Mouse (Mus musculus) midbrain, embryonic 16.5 days (tissue): ENCODE measurements around the gene Tubg2. TPM values are rescaled to one million over a fixed set of nuclear protein-coding genes. Genes with fewer than 3 reads are reported as not detected.

ENCODE experiments used
- ATAC-seq: fragments of 200-750 bp; cut with Nextera tagmentation; 2 replicates; pipeline ENCODE4 v1.8.0; 2017; ENCODE audit warnings: moderate TSS enrichment
- H3K27ac ChIP-seq: fragments of 300-500 bp; sonication (generic); 2 replicates; pipeline ENCODE4 v1.5.1; 2014; ENCODE audit warnings: mild to moderate bottlenecking, low read length, mixed read lengths
- H3K27me3 ChIP-seq: fragments of 300-500 bp; sonication (generic); 2 replicates; pipeline ENCODE4 v1.6.1; 2014; ENCODE audit warnings: low read depth, low read length, mixed read lengths; ENCODE audit not compliant: control insufficient read depth, insufficient read depth
- H3K36me3 ChIP-seq: fragments of 300-500 bp; sonication (generic); 2 replicates; pipeline ENCODE4 v1.6.1; 2014; ENCODE audit warnings: mild to moderate bottlenecking, low read length, moderate library complexity, mixed read lengths; ENCODE audit not compliant: control insufficient read depth, insufficient read depth
- H3K4me1 ChIP-seq: fragments of 300-500 bp; sonication (generic); 2 replicates; pipeline ENCODE4 v1.6.1; 2014; ENCODE audit warnings: mild to moderate bottlenecking, low read length, mixed read lengths; ENCODE audit not compliant: control insufficient read depth, insufficient read depth
- H3K4me2 ChIP-seq: fragments of 300-500 bp; sonication (generic); 2 replicates; pipeline ENCODE4 v1.6.1; 2014; ENCODE audit warnings: mild to moderate bottlenecking, low read length, mixed read lengths
- H3K4me3 ChIP-seq: fragments of 300-500 bp; sonication (generic); 2 replicates; pipeline ENCODE4 v1.5.1; 2014; ENCODE audit warnings: low read depth, mild to moderate bottlenecking, low read length, moderate library complexity, mixed read lengths
- H3K9ac ChIP-seq: fragments of 300-500 bp; sonication (generic); 2 replicates; pipeline ENCODE4 v1.6.1; 2014; ENCODE audit warnings: low read depth, low read length, mixed read lengths
- H3K9me3 ChIP-seq: fragments of 300-500 bp; sonication (generic); replicated peaks from 2 replicates; pipeline ENCODE4 v1.6.1; 2014; ENCODE audit warnings: mild to moderate bottlenecking, low read length, mixed read lengths; ENCODE audit not compliant: control insufficient read depth, poor library complexity, severe bottlenecking
- WGBS: fragments of 180-500 bp; shearing (Covaris S2); extraction: QIAGEN DNeasy Blood & Tissue Kit; methylation state at CpG from one replicate; pipeline ENCODE4 v1.1.7; 2014; 5-methylcytosine and 5-hydroxymethylcytosine counted together
- polyA plus RNA-seq: library from polyadenylated mRNA; unstranded; fragments of >200 nt; fragmentation: Nextera tagmentation; extraction: Ambion mirVana; gene quantifications from 2 replicates; pipeline ENCODE4 v1.2.1, GENCODE M21; 2015

Tubg2 gene
- polyA plus RNA-seq, 1 experiment from 2014 or later = 71.4 TPM

DNA sequence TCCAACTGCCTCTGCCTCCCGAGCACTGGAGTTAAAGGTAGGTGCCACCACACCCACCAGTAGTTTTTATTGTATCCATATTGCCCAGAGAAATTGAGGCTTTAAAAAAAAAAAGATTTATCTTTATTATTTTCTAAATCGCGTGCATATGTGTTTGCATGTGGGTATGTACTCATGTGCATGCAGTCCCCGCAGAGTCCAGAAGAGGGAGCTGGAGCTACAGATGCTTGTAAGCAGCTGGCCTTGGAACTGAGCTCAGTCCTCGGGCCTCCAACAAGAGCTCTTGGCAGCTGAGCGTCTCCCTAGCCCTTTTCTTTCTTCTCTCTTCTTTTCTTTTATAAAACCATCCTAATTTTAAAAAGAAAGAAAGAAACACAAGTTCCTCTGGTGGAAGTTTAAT lies 24.0 kb upstream of the Tubg2 start:
- Histone ChIP-seq H3K4me3 (no peak overlapping the region), H3K9me3 (no peaks in the 10 kb centered on the region), H3K36me3 (peaks cover 4% of the 10 kb centered on the region), H3K27ac (no peak overlapping the region), H3K4me2 (no peak overlapping the region), H3K9ac (no peak overlapping the region), H3K4me1 (no peaks in the 10 kb centered on the region), H3K27me3 (no peaks in the 10 kb centered on the region)
- no peak for ATAC-seq
- 92% methylated on average over 6 of the region's 6 CpGs for WGBS

DNA sequence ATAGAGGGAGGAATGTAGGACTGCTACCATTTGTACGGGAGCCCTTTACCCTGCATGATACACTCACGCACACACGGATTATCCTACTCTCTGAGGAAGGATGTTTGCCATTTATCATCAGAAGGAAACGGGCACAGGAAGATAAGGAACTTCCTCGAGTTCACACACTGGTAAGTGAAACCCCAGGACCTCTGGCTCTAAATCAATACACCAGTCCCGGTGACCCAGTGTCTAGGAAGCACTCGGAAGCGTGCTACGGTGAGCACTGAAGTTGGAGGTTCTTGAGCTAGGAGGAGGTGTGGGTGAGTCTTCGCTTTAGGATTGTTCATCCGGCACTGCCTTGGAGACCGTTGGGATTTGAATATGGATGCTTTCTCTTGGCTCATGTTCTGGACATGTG lies 22.7 kb upstream of the Tubg2 start:
- no peak overlapping the region for H3K4me3 ChIP-seq
- no peaks in the 10 kb centered on the region for H3K27me3 ChIP-seq
- H3K9ac ChIP-seq = no peak overlapping the region
- no peak overlapping the region for H3K4me2 ChIP-seq
- no peaks in the 10 kb centered on the region for H3K9me3 ChIP-seq
- H3K4me1 ChIP-seq = no peaks in the 10 kb centered on the region
- H3K27ac ChIP-seq = no peak overlapping the region
- no peaks in the 10 kb centered on the region for H3K36me3 ChIP-seq
- 81% methylated on average over 12 of the region's 12 CpGs for WGBS
- ATAC-seq = no peak

DNA sequence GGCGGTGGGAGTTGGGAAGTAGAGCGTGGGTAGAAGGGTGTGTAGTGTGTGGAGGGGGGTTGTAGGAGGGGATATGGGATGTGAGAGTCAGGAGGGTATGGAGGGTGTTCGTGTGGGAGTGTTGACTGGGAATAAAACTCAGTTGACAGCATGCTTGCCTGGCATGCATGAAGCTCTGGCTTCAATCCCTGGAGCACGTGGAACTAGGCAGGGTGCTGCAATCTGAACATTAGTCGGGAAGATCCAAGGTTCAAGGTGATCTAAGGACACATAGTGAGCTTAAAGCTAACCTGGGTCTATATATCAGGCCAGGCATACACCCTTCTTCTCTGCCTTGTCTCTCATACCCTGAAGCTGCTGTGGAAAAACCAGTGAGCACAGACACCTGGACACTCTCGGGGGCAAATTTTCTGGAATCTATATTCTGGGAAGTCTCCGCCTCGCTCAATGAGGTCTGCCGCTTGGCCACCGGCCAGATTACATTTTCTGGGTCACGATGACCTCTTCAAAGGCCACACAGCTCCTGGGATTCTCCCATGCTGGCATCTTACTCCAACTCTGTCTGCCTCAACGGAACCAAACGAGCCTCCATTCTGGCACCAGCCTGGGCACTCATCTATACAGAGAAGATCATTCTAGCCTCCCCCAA lies 21.4 kb upstream of the Tubg2 start:
- 86% methylated on average over 13 of the region's 13 CpGs for WGBS
- H3K36me3 ChIP-seq = no peaks in the 10 kb centered on the region
- no peak for ATAC-seq
- H3K9me3 ChIP-seq = no peaks in the 10 kb centered on the region
- no peaks in the 10 kb centered on the region for H3K4me1 ChIP-seq
- no peak overlapping the region for H3K9ac ChIP-seq
- no peak overlapping the region for H3K27ac ChIP-seq
- no peak overlapping the region for H3K4me3 ChIP-seq
- H3K4me2 ChIP-seq = no peak overlapping the region
- no peaks in the 10 kb centered on the region for H3K27me3 ChIP-seq

DNA sequence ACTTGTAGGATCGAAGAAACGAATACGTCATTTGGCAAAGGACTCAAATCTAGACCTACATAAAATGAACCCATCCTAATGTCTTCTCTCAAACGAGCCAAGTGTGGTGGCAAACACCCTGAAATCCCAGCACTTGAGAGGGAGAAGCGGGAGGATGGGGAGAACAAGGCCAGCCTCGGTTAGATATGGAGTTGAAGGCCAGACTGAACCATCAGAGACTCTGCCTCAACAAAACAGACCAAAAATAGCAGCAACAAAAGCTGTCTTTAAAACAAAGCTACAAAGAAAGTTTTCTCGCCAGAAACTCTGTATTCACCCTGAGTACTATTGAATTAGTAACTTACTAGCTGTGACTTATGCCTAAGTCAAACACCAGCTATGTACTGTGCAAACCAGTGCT lies 18.7 kb upstream of the Tubg2 start:
- H3K4me1 ChIP-seq = no peaks in the 10 kb centered on the region
- H3K36me3 ChIP-seq = no peaks in the 10 kb centered on the region
- no peaks in the 10 kb centered on the region for H3K27me3 ChIP-seq
- H3K4me2 ChIP-seq = no peak overlapping the region
- no peak overlapping the region for H3K27ac ChIP-seq
- H3K9ac ChIP-seq = no peak overlapping the region
- H3K9me3 ChIP-seq = no peaks in the 10 kb centered on the region
- WGBS = 84% methylated on average over 7 of the region's 7 CpGs
- H3K4me3 ChIP-seq = no peak overlapping the region
- no peak for ATAC-seq

DNA sequence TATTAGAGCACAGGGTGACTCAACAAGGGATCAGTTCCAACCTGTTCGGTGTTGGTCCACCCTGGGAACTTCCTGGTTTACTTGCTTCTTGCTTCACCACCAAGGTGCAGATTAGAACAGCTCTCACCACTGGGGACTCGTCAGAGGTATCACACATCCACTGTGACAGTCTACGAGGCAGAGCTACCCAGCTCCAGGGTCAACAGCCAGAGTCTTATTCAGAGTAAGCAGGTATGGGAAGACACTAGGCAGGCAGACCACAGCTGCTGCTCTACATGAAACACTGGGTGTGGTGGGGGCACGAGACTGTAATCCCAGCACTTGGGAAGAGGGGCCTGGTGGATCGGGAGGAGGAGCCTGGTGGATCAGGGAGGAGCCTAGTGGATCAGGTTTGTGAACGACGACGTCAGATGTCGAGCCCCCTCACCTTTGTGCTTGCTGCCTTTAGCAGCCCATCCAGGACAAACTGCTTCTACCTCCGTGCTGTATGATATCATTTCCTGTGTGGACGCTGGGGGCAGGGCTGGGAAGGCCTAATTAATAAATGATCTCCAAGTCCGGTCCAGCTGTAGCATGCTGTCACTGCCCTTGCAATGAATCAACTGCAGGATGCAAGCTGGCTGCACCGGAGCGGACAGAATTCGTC lies 17.0 kb upstream of the Tubg2 start:
- Histone ChIP-seq H3K4me3 (no peak overlapping the region), H3K27ac (no peak overlapping the region; the same call in 1 of the 2 replicates), H3K9ac (peak overlapping the region; percentile 3; the same call in 1 of the 2 replicates), H3K27me3 (no peaks in the 10 kb centered on the region), H3K4me1 (peaks cover 3% of the 10 kb centered on the region; the same call in 1 of the 2 replicates), H3K9me3 (no peaks in the 10 kb centered on the region), H3K4me2 (peak overlapping the region; percentile 36), H3K36me3 (no peaks in the 10 kb centered on the region)
- ATAC-seq = no peak; the same call in 1 of the 2 replicates
- WGBS = 27% methylated on average over 15 of the region's 15 CpGs

DNA sequence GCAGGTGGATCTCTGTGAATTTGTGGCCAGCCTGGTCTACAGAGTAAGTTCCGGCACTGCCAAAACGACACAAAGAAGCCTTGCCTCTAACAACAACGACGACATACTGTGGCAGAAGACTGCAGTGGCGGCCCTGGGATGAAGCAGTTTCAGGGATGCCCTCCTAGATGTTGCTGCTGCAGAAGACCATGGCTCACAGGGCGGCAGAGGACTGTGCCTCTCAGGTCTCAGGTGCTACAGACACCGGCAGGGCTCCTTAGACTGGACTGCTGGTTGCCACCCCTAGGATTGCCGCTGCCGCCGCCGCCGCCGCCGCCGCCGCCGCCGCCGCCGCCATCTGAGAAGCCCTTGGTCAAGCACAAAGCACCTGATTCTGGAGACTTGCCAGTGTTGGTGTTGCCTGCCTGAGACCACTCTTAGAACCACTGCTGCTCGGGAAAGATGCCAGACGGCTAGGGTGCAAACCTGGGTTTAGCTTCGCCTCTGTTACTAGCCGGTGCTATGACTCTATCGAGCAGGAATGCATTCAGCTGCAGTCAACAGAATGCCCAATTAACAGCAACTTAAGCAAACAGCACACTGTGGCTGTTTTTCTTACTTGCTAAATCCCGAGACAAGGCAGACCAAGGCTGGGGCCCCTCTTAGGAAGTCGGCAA lies 15.4 kb upstream of the Tubg2 start:
- no peaks in the 10 kb centered on the region for H3K27me3 ChIP-seq
- no peak for ATAC-seq

DNA sequence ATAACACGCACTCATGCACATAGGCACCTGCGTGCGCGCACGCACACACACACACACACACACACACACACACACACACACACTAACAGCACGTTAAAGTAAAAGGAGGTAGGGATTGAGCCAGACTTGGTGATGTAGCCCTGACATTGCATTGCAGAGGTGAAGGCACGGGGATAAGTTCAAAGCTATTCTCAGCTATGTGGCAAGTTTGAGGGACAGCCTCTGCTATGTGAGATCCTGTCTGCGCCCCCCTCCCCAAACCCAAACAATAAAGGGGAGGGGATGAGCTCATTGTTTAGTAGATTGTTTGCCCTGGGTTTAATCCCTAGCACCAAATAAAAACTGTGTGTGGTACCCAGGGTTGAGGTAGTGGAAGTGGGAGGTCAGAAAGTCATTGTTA lies 14.6 kb upstream of the Tubg2 start:
- ATAC-seq = no peak
- Histone ChIP-seq H3K4me1 (peaks cover 9% of the 10 kb centered on the region), H3K27ac (no peak overlapping the region), H3K9me3 (no peaks in the 10 kb centered on the region), H3K36me3 (no peaks in the 10 kb centered on the region), H3K4me2 (no peak overlapping the region), H3K27me3 (no peaks in the 10 kb centered on the region), H3K4me3 (no peak overlapping the region), H3K9ac (no peak overlapping the region)
- 80% methylated on average over 8 of the region's 8 CpGs for WGBS

More for the DNA sequence above, 15.4 kb upstream of the Tubg2 start:
- peak overlapping the region; percentile 31 for H3K27ac ChIP-seq
- 46% methylated on average over 27 of the region's 27 CpGs for WGBS
- peak overlapping the region; percentile 47 for H3K4me2 ChIP-seq
- H3K4me3 ChIP-seq = peak overlapping the region; percentile 26
- H3K9me3 ChIP-seq = no peaks in the 10 kb centered on the region
- H3K9ac ChIP-seq = peak overlapping the region; percentile 60
- peaks cover 6% of the 10 kb centered on the region for H3K4me1 ChIP-seq
- no peaks in the 10 kb centered on the region for H3K36me3 ChIP-seq

DNA sequence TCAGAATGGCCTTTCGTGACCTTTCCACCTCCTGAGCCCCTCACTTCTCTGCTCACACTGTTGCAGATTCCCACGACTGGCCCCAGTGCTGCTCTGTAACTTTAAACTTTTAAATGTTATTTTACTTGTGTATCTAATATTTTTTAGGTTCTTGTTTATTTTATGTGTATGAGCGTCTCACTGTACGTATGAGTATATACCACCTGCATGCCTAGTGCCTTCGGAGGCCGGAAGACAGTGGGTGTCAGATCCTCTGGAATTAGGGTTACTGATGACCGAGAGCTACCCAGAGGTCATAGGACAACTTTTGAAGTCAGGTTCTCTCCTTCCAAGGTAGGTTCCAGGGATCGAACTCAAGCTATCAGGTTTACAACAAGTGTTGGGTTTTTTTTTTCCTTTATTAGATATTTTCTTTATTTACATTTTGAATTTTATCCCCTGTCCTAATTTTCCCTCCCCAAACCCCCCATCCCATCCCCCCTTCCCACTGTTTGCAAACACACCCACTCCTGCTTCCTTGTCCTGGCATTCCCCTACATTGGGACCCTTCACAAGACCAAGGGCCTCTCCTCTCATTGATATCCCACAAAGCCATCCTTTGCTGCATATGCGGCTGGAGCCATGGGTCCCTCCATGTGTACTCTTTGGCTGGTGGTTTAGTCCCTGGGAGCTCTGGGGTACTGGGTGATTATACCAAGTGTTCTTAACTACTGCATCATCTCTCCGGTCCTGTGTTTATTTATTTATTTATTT lies 13.3 kb upstream of the Tubg2 start:
- H3K9ac ChIP-seq = no peak overlapping the region
- ATAC-seq = no peak
- no peak overlapping the region for H3K27ac ChIP-seq
- no peaks in the 10 kb centered on the region for H3K36me3 ChIP-seq
- no peaks in the 10 kb centered on the region for H3K9me3 ChIP-seq
- no peaks in the 10 kb centered on the region for H3K27me3 ChIP-seq
- H3K4me2 ChIP-seq = no peak overlapping the region
- WGBS = 91% methylated on average over 10 of the region's 10 CpGs
- no peak overlapping the region for H3K4me3 ChIP-seq
- H3K4me1 ChIP-seq = peaks cover 16% of the 10 kb centered on the region
